Mouse (Mus musculus): Measurements from ENCODE around the gene Bicd2. TPM values are rescaled to one million over a fixed set of nuclear protein-coding genes. Genes with fewer than 3 reads are reported as not detected.
A peak's percentile ranks its signal among the peaks of the same experiment; 100 is the strongest.

Gene Bicd2
- total and polyA plus RNA-seq, 3 experiments: 11.6 to 19.9 (median 19.5) TPM

- peaks cover 96% of the 10 kb centered on the region for H3K36me3 ChIP-seq (replicated peaks)
- no peak overlapping the region for H3K4me3 ChIP-seq (ENCODE audit: low read depth, low read length)
- H3K27me3 ChIP-seq (ENCODE audit: insufficient read depth, low read length): no peaks in the 10 kb centered on the region
- ATAC-seq (ENCODE audit: extremely low read depth, insufficient number of reproducible peaks, low FRiP score, poor library complexity, severe bottlenecking) (peak; percentile 63), DNase-seq (ENCODE audit: low spot score) (peak; percentile 57)
- peak; percentile 92 for TF ChIP-seq CTCF (IDR thresholded peaks at IDR 0.05; ENCODE audit: low read depth, low read length)
- TF ChIP-seq GATA2 (IDR thresholded peaks at IDR 0.05; ENCODE audit: borderline replicate concordance, low read depth, low read length): no peak
- no peaks in the 10 kb centered on the region for H3K4me1 ChIP-seq (ENCODE audit: insufficient read depth, low read depth, low read length)
- H3K9me3 ChIP-seq (replicated peaks): no peaks in the 10 kb centered on the region
These were observed 39.8 kb downstream of the Bicd2 start for GRCm38 (mm10) chr13:49381230-49381629.

DNA sequence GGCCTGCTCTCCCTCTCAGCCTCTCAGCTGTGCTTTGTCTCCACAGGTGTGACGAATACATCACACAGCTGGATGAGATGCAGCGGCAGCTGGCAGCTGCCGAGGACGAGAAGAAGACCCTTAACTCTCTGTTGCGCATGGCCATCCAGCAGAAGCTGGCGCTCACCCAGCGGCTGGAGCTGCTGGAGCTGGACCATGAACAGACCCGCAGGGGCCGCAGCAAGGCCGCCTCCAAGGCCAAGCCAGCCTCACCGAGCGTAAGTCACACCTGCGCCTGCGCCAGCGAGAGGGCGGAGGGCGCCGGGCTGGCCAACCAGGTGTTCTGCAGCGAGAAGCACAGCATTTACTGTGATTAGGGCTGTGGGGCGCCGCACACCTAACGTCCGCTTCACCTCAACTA, 41.6 kb downstream of the Bicd2 start:
- Histone ChIP-seq H3K36me3 (replicated peaks) (peaks cover 86% of the 10 kb centered on the region), H3K27me3 (ENCODE audit: insufficient read depth, low read length) (no peaks in the 10 kb centered on the region), H3K9me3 (replicated peaks) (no peaks in the 10 kb centered on the region), H3K4me1 (ENCODE audit: insufficient read depth, low read depth, low read length) (no peaks in the 10 kb centered on the region), H3K4me3 (ENCODE audit: low read depth, low read length) (no peak overlapping the region)
- DNase-seq (ENCODE audit: low spot score): no peak
- no peak for TF ChIP-seq GATA2 (IDR thresholded peaks at IDR 0.05; ENCODE audit: borderline replicate concordance, low read depth, low read length)
- no peak for ATAC-seq (ENCODE audit: extremely low read depth, insufficient number of reproducible peaks, low FRiP score, poor library complexity, severe bottlenecking)

DNA sequence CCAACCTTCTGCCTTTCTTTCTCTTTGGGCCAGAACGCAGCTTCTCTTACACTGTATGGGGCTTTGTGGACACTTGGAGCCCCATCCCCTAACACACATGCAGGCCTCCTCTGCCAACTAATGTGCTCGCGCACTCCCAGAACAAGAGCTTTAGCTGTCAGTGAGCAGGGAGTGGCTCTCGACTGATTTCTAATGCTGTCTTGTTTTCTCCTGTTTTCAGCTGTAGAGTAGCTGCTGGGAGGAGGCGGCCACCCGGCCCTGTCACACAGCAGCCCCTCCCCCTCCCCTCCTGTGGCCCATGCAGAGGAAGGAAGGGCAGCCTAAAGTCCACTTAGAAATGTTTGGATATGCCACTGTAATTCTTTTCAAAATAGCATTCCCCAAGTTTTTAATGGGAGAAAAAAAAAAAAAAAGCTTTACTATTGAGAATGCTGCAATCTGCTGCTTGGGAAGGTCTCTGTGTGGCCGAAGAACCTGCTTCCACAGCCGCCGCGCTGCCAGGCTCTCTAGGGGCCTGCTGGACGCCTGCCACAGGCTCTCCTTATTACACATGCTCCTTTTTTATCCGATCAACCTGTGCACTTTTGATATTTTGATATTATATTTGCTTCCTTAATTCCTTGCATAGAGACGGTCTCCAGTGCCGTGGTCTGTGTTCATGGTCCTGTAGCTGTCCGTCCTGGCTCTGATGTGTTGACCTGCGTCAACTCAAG, 43.5 kb downstream of the Bicd2 start:
- no peak for ATAC-seq (ENCODE audit: extremely low read depth, insufficient number of reproducible peaks, low FRiP score, poor library complexity, severe bottlenecking)
- no peak for DNase-seq (ENCODE audit: low spot score)
- peaks cover 75% of the 10 kb centered on the region for H3K36me3 ChIP-seq (replicated peaks)
- no peaks in the 10 kb centered on the region for H3K9me3 ChIP-seq (replicated peaks)
- H3K27me3 ChIP-seq (ENCODE audit: insufficient read depth, low read length): no peaks in the 10 kb centered on the region
- no peak overlapping the region for H3K4me3 ChIP-seq (ENCODE audit: low read depth, low read length)
- TF ChIP-seq TAL1 (conservative IDR thresholded peaks at IDR 0.05; ENCODE audit: low read depth, low read length) (no peak), GATA1 (IDR thresholded peaks at IDR 0.05; ENCODE audit: borderline replicate concordance, low read length) (no peak), POLR2AphosphoS5 (IDR thresholded peaks at IDR 0.05; ENCODE audit: insufficient replicate concordance, low read depth, low read length) (no peak), GATA2 (IDR thresholded peaks at IDR 0.05; ENCODE audit: borderline replicate concordance, low read depth, low read length) (no peak), CTCF (IDR thresholded peaks at IDR 0.05; ENCODE audit: low read depth, low read length) (no peak)
- no peaks in the 10 kb centered on the region for H3K4me1 ChIP-seq (ENCODE audit: insufficient read depth, low read depth, low read length)

DNA sequence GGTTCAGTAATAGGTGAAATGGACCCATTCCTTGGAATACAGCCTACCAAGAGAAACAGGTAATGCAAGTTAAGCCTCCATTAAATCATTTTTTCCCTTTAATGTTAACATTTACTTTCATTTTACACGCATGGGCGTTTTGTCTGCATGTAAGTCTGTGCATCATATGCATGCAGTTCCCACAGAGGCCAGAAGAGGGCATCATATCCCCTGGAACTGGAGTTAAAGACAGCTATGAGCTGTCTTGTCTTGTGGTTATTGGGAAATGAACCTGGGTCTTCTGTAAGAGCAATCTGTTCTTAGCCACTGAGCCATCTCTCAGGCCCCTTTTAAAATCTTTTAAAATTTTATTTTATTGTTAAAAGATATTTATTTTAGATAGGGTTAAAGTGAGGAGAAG, 50.0 kb downstream of the Bicd2 start:
- Histone ChIP-seq H3K4me1 (ENCODE audit: insufficient read depth, low read depth, low read length) (peaks cover 9% of the 10 kb centered on the region), H3K9me3 (replicated peaks) (no peaks in the 10 kb centered on the region), H3K4me3 (ENCODE audit: low read depth, low read length) (no peak overlapping the region), H3K36me3 (replicated peaks) (peaks cover 24% of the 10 kb centered on the region), H3K27me3 (ENCODE audit: insufficient read depth, low read length) (no peaks in the 10 kb centered on the region)
- peak; percentile 34; the same call in 1 of the 2 replicates for TF ChIP-seq CTCF (IDR thresholded peaks at IDR 0.05; ENCODE audit: low read depth, low read length)
- TF ChIP-seq GATA2 (IDR thresholded peaks at IDR 0.05; ENCODE audit: borderline replicate concordance, low read depth, low read length): no peak
- TF ChIP-seq POLR2AphosphoS5 (IDR thresholded peaks at IDR 0.05; ENCODE audit: insufficient replicate concordance, low read depth, low read length): no peak
- ATAC-seq (ENCODE audit: extremely low read depth, insufficient number of reproducible peaks, low FRiP score, poor library complexity, severe bottlenecking): no peak
- DNase-seq (ENCODE audit: low spot score): no peak

- H3K4me3 ChIP-seq (ENCODE audit: low read depth, low read length): no peak overlapping the region
- DNase-seq (ENCODE audit: low spot score): peak; percentile 19
These were observed 52.2 kb downstream of the Bicd2 start for GRCm38 (mm10) chr13:49393579-49393978.

DNA sequence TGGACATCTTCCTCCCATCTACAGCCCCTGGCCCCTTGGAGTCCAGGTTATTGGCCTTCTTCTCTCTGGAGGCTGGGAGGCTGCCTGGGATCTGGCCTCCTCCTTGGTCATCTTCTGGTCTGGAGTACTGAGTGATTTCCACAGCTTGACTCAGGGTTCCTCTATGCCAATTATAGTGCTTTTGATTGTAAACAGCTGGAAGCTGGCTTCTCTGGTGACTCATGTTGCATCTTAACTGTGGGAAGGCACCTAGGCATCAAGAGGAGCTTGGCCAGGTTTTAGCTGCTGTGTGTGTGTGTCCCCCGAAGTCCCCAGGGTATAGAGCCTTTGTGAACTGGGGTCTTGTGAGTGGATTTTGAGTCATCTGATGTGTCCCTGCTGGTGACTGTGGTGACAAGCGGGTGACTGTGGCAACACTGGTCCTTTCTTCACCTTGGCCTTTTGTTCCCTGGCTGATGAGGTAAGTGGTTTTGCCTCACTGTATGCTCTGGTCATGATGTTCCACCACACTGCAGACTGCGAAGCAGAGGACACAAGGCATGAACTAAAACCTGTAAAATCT, 53.6 kb downstream of the Bicd2 start:
- H3K9me3 ChIP-seq (replicated peaks): peaks cover 4% of the 10 kb centered on the region
- no peak overlapping the region for H3K4me3 ChIP-seq (ENCODE audit: low read depth, low read length)
- H3K4me1 ChIP-seq (ENCODE audit: insufficient read depth, low read depth, low read length): peaks cover 9% of the 10 kb centered on the region
- no peak for DNase-seq (ENCODE audit: low spot score)
- no peak for ATAC-seq (ENCODE audit: extremely low read depth, insufficient number of reproducible peaks, low FRiP score, poor library complexity, severe bottlenecking)
- no peaks in the 10 kb centered on the region for H3K27me3 ChIP-seq (ENCODE audit: insufficient read depth, low read length)
- TF ChIP-seq CTCF (IDR thresholded peaks at IDR 0.05; ENCODE audit: low read depth, low read length): no peak
- no peak for TF ChIP-seq GATA2 (IDR thresholded peaks at IDR 0.05; ENCODE audit: borderline replicate concordance, low read depth, low read length)
- TF ChIP-seq TAL1 (conservative IDR thresholded peaks at IDR 0.05; ENCODE audit: low read depth, low read length): no peak
- no peak for TF ChIP-seq GATA1 (IDR thresholded peaks at IDR 0.05; ENCODE audit: borderline replicate concordance, low read length)
- TF ChIP-seq POLR2AphosphoS5 (IDR thresholded peaks at IDR 0.05; ENCODE audit: insufficient replicate concordance, low read depth, low read length): no peak
- H3K36me3 ChIP-seq (replicated peaks): peaks cover 7% of the 10 kb centered on the region

More at GRCm38 (mm10) chr13:49393579-49393978, 52.2 kb downstream of the Bicd2 start:
- Histone ChIP-seq H3K27me3 (ENCODE audit: insufficient read depth, low read length) (no peaks in the 10 kb centered on the region), H3K9me3 (replicated peaks) (no peaks in the 10 kb centered on the region), H3K4me1 (ENCODE audit: insufficient read depth, low read depth, low read length) (peaks cover 9% of the 10 kb centered on the region), H3K36me3 (replicated peaks) (peaks cover 16% of the 10 kb centered on the region)
- TF ChIP-seq GATA1 (IDR thresholded peaks at IDR 0.05; ENCODE audit: borderline replicate concordance, low read length) (no peak), TAL1 (conservative IDR thresholded peaks at IDR 0.05; ENCODE audit: low read depth, low read length) (no peak; the same call in 1 of the 2 replicates), GATA2 (IDR thresholded peaks at IDR 0.05; ENCODE audit: borderline replicate concordance, low read depth, low read length) (no peak), CTCF (IDR thresholded peaks at IDR 0.05; ENCODE audit: low read depth, low read length) (no peak), POLR2AphosphoS5 (IDR thresholded peaks at IDR 0.05; ENCODE audit: insufficient replicate concordance, low read depth, low read length) (no peak)
- ATAC-seq (ENCODE audit: extremely low read depth, insufficient number of reproducible peaks, low FRiP score, poor library complexity, severe bottlenecking): peak; percentile 92
